Mouse (Mus musculus): ENCODE data around the gene Gabpb2. TPM values are rescaled to one million over a fixed set of nuclear protein-coding genes. Genes with fewer than 3 reads are reported as not detected.

Gabpb2 gene
- total and polyA plus RNA-seq, 2 experiments, result 6.1 to 13.7 TPM

DNA sequence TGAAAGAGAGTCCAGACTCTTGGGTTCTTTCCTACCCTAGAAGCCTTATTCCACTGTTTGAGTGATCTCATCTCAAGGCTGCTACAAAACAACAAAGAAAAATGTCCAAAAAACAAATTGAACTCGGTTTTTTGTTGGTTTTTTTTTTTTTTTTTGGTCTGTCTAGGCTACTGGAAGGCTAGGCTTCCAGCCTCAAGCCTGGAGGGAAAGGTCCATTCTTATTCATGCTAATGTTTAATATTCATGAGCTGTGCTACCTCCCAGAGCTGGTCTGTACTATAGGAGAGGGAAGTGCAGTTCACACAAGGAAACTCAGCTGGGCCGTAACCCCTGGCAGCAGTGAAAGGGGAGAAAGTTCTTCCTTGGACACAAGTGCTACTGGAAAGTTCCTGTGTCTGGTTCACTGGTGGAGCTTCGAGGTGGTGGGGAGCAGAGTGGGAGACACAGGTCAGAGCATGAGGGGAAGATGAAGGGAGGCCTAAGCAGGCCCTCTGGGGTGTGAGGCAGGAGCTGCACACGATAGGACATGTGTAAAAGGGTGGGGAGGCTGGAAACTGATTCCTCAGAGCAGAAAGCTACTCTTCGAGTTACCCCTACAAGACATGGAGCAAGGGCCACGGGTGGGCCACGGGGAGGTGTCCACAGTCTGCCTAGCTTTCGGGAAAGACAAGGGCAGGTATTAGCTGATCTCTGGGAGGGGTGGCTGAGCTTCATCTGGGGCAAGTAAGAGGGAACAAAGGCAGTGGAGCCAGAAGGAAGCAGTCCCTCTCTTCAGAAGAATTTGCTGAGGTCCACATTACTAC, 13.0 kb upstream of the Gabpb2 start:
- no peak for DNase-seq (ENCODE audit: extremely low read depth, low read depth, low spot score)
- Histone ChIP-seq H3K36me3 (ENCODE audit: control insufficient read depth, insufficient read depth, low read length) (peaks cover 12% of the 10 kb centered on the region; the same call in 1 of the 2 replicates), H3K27me3 (ENCODE audit: control insufficient read depth, insufficient read depth, low read length) (no peaks in the 10 kb centered on the region), H3K79me2 (ENCODE audit: control insufficient read depth, insufficient read depth, low read length) (peaks cover 9% of the 10 kb centered on the region; the same call in 1 of the 2 replicates), H3K27ac (replicated peaks; ENCODE audit: insufficient read depth, low read depth, low read length) (peak overlapping the region; percentile 78), H3K9ac (ENCODE audit: low read depth, low read length) (peak overlapping the region; percentile 45), H3K4me1 (ENCODE audit: control insufficient read depth, insufficient read depth, low read length) (peaks cover 3% of the 10 kb centered on the region), H3K4me3 (ENCODE audit: insufficient read depth, low read depth, low read length) (no peak overlapping the region)
- 69% methylated on average over 8 of the region's 8 CpGs for WGBS
- TF ChIP-seq POLR2A (IDR thresholded peaks at IDR 0.05; ENCODE audit: extremely low read depth, insufficient read depth, low read length), result no peak
- no peak for TF ChIP-seq CTCF (IDR thresholded peaks at IDR 0.05; ENCODE audit: low read depth, low read length)

DNA sequence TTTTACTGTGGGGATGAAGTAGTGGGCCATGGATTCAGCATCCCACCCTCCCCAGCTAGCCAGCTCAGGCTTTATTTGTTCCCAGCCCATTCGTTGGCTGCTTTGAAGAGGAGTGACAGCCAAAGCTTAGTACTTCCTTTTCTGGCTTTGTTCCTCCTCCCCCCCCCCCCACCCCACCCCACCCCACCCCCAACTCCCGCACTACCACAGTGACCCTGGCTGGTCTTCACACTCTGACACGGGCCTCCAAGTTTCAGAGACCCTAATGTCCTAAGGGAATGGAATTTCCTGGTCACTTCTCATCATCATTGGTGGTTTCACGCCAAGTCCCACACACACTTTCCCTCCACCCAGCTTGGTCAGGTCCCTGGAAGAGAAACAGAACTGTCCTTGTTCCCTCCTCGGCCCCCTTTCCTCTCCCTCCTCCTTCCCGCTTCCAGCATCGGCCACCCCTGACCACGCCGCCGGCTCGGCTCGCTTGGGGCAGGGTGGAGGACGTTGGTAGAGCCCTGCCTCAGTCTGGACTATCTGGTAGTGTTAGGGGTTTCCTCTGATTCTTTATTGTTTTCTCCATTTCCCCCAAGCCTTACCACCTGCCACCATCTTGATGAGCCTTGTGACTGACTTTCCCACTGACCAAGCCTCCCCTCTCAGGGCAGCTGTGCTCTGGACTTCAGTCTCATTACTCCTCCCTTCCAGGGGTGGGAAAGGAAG, 12.2 kb upstream of the Gabpb2 start:
- peaks cover 9% of the 10 kb centered on the region; the same call in 1 of the 2 replicates for H3K79me2 ChIP-seq (ENCODE audit: control insufficient read depth, insufficient read depth, low read length)
- 41% methylated on average over 13 of the region's 13 CpGs for WGBS
- H3K4me3 ChIP-seq (ENCODE audit: insufficient read depth, low read depth, low read length), result peak overlapping the region; percentile 74
- peaks cover 3% of the 10 kb centered on the region for H3K4me1 ChIP-seq (ENCODE audit: control insufficient read depth, insufficient read depth, low read length)
- peaks cover 12% of the 10 kb centered on the region; the same call in 1 of the 2 replicates for H3K36me3 ChIP-seq (ENCODE audit: control insufficient read depth, insufficient read depth, low read length)
- no peak for TF ChIP-seq CTCF (IDR thresholded peaks at IDR 0.05; ENCODE audit: low read depth, low read length)
- no peak for DNase-seq (ENCODE audit: extremely low read depth, low read depth, low spot score)
- H3K9ac ChIP-seq (ENCODE audit: low read depth, low read length), result peak overlapping the region; percentile 90
- H3K27me3 ChIP-seq (ENCODE audit: control insufficient read depth, insufficient read depth, low read length), result no peaks in the 10 kb centered on the region
- peak overlapping the region; percentile 78 for H3K27ac ChIP-seq (replicated peaks; ENCODE audit: insufficient read depth, low read depth, low read length)

DNA sequence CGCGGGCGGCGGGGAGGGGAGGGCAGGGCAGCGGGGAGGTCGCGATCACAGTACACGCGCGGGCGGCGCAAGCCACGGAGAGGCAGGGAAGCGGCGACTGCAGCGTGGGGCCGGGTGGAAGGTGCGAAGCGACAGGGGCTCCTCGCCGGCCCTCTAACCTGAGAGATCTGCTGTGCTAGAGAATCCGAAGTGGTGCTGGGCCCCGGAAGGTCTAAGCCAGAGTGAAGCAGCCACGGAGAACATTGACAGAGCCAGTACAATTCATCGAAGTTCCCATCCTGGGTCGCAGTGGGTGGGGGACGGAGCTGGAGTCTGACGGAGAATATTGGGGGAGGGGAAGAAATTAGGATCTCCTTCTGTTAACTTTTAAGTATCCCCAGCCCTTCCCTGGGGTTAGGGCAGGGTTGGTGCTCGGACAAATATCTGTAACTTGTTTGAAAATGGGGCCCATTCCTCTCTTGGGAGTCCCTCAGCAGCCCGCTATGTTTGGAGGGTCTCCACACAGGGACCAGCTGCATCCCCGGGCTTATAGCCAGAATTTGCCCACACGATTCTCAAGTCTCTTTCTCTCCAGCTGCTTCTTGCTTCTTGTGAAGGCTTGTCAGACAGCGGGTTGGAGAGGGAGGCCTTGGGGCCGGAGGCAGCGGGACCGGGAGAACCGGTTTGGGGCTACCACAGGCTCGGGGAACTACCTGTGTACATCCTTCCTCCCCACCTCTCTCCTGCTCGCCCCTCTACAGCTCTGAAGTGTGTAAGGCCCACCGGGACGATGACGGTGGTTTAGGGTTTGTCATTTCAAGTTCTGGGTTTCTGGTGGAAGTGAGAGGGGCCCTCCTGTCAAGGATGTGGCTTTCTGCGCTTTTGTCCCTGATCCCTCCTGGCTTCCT, 11.4 kb upstream of the Gabpb2 start:
- Histone ChIP-seq H3K9ac (ENCODE audit: low read depth, low read length) (peak overlapping the region; percentile 90), H3K27ac (replicated peaks; ENCODE audit: insufficient read depth, low read depth, low read length) (peak overlapping the region; percentile 36), H3K36me3 (ENCODE audit: control insufficient read depth, insufficient read depth, low read length) (peaks cover 10% of the 10 kb centered on the region; the same call in 1 of the 2 replicates), H3K79me2 (ENCODE audit: control insufficient read depth, insufficient read depth, low read length) (peaks cover 9% of the 10 kb centered on the region; the same call in 1 of the 2 replicates), H3K4me1 (ENCODE audit: control insufficient read depth, insufficient read depth, low read length) (peaks cover 3% of the 10 kb centered on the region), H3K4me3 (ENCODE audit: insufficient read depth, low read depth, low read length) (peak overlapping the region; percentile 74), H3K27me3 (ENCODE audit: control insufficient read depth, insufficient read depth, low read length) (no peaks in the 10 kb centered on the region)
- 3% methylated on average over 43 of the region's 43 CpGs for whole genome bisulfite sequencing
- TF ChIP-seq CTCF (IDR thresholded peaks at IDR 0.05; ENCODE audit: low read depth, low read length), result no peak
- TF ChIP-seq POLR2A (IDR thresholded peaks at IDR 0.05; ENCODE audit: extremely low read depth, insufficient read depth, low read length), result no peak
- no peak for DNase-seq (ENCODE audit: extremely low read depth, low read depth, low spot score)

DNA sequence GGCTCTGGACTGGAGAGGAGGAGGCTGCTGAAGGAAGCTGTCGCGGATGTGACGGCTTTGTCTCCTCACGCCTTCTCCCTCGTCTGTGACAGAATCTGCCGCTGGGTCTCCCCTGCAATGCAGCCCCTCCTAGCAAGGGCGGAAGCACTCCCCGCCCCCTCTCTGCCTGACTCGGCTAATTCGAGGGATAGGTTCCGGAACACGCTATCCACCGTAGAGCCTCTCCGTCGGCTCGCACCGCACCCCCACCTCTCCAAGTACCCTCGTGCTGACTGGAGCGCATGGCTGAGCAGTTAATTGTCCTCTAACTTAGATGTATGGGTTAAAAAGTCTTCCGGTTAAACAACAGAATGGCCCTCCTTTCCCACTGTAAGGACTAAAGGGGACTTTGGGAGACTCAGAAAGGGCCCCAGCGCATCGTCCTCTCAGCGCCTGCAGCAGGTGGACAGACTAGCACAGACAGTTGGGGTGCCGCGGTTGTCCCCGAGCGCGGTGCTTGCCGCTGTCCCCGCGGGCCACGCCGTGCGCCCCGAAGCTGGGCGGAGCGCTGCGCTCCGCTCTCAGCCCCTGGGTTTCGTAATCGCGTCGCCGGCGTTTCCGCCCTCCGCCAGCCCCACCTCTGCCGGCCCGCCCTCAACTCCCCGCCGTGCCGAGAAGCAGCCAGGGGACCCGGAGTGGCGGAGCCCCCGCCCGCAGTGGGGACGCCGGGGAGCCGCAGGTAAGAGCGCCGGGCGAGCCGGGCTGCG, 10.6 kb upstream of the Gabpb2 start, which contains the start of gene Cdc42se1:
TSS of gene Cdc42se1 (plus strand) at position 585 of the 746 bp plus-strand sequence.
- H3K27ac ChIP-seq (replicated peaks; ENCODE audit: insufficient read depth, low read depth, low read length), result peak within 1 kb of the TSS; percentile 74
- H3K27me3 ChIP-seq (ENCODE audit: control insufficient read depth, insufficient read depth, low read length), result no peaks in the 10 kb centered on the region
- DNase-seq (ENCODE audit: extremely low read depth, low read depth, low spot score), result peak; percentile 66
- H3K9ac ChIP-seq (ENCODE audit: low read depth, low read length), result peak within 1 kb of the TSS; percentile 90
- under 1% methylated on average over 64 of the region's 64 CpGs for WGBS
- H3K4me1 ChIP-seq (ENCODE audit: control insufficient read depth, insufficient read depth, low read length), result peaks cover 3% of the 10 kb centered on the region
- peaks cover 3% of the 10 kb centered on the region; the same call in 1 of the 2 replicates for H3K36me3 ChIP-seq (ENCODE audit: control insufficient read depth, insufficient read depth, low read length)
- peak within 1 kb of the TSS; percentile 74 for H3K4me3 ChIP-seq (ENCODE audit: insufficient read depth, low read depth, low read length)
- peak; percentile 65 for TF ChIP-seq POLR2A (IDR thresholded peaks at IDR 0.05; ENCODE audit: extremely low read depth, insufficient read depth, low read length)
- no peak for TF ChIP-seq CTCF (IDR thresholded peaks at IDR 0.05; ENCODE audit: low read depth, low read length)
- H3K79me2 ChIP-seq (ENCODE audit: control insufficient read depth, insufficient read depth, low read length), result peaks cover 9% of the 10 kb centered on the region; the same call in 1 of the 2 replicates

DNA sequence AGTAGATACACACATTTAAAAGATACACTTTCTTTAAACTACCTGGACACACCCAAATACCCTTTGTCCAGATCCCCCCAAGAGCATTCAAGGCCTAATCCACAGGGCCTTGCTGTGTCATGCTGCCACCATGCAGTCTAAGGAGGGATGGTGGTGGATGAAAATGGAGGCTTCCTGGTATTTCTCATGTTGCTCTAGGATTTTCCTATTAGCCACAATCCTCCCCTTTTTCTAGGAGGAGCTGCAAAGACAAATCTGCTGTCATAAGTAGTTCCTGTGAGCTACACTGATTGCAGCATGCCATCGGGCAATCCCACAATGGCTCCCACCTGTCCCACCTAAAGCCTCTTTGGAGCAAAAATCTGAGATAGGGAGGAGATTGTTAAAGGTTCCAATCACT, 9.5 kb upstream of the Gabpb2 start:
- no peak overlapping the region for H3K27ac ChIP-seq (replicated peaks; ENCODE audit: insufficient read depth, low read depth, low read length)
- H3K36me3 ChIP-seq (ENCODE audit: control insufficient read depth, insufficient read depth, low read length), result peaks cover 2% of the 10 kb centered on the region; the same call in 1 of the 2 replicates
- no peak for DNase-seq (ENCODE audit: extremely low read depth, low read depth, low spot score)
- no peak for TF ChIP-seq POLR2A (IDR thresholded peaks at IDR 0.05; ENCODE audit: extremely low read depth, insufficient read depth, low read length)
- TF ChIP-seq CTCF (IDR thresholded peaks at IDR 0.05; ENCODE audit: low read depth, low read length), result no peak
- no peak overlapping the region for H3K9ac ChIP-seq (ENCODE audit: low read depth, low read length)
- no peak overlapping the region for H3K4me3 ChIP-seq (ENCODE audit: insufficient read depth, low read depth, low read length)
- H3K27me3 ChIP-seq (ENCODE audit: control insufficient read depth, insufficient read depth, low read length), result no peaks in the 10 kb centered on the region
- H3K79me2 ChIP-seq (ENCODE audit: control insufficient read depth, insufficient read depth, low read length), result peaks cover 9% of the 10 kb centered on the region; the same call in 1 of the 2 replicates
- peaks cover 3% of the 10 kb centered on the region for H3K4me1 ChIP-seq (ENCODE audit: control insufficient read depth, insufficient read depth, low read length)
- 33% methylated on average over 1 of the region's 1 CpGs for WGBS

Measured in liver, adult 2 months (tissue).